Mouse (Mus musculus): ENCODE results near the gene Clcn3.

Gene Clcn3

GRCm38 (mm10) chr8:60870231-60871193 is 112.6 kb downstream of the Clcn3 start:
- no peak for DNase-seq (ENCODE audit: low read depth, low spot score)

- DNase-seq (ENCODE audit: low read depth, low spot score), result no peak
These were observed 113.3 kb downstream of the Clcn3 start for GRCm38 (mm10) chr8:60869761-60870160.

GRCm38 (mm10) chr8:60868236-60868965 is 114.7 kb downstream of the Clcn3 start:
- no peak for DNase-seq (ENCODE audit: low read depth, low spot score)

GRCm38 (mm10) chr8:60867468-60868115 is 115.5 kb downstream of the Clcn3 start:
- no peak for DNase-seq (ENCODE audit: low read depth, low spot score)

GRCm38 (mm10) chr8:60865504-60866114 is 117.5 kb downstream of the Clcn3 start:
- DNase-seq (ENCODE audit: low read depth, low spot score), result peak; percentile 62

GRCm38 (mm10) chr8:60864875-60865274 is 118.2 kb downstream of the Clcn3 start:
- DNase-seq (ENCODE audit: low read depth, low spot score), result no peak

- no peak for DNase-seq (ENCODE audit: low read depth, low spot score)
These were observed 121.3 kb downstream of the Clcn3 start for GRCm38 (mm10) chr8:60861783-60862182.

- DNase-seq (ENCODE audit: low read depth, low spot score), result no peak
These were observed 122.4 kb downstream of the Clcn3 start for GRCm38 (mm10) chr8:60860749-60861148.

All from retina, adult 2 months (tissue).